Mouse (Mus musculus): Measurements from ENCODE around the gene Ccdc86. TPM values are rescaled to one million over a fixed set of nuclear protein-coding genes. Genes with fewer than 3 reads are reported as not detected.

The Ccdc86 gene
- total RNA-seq, 1 experiment, result 25.7 TPM

- Histone ChIP-seq H3K9ac (ENCODE audit: insufficient read depth, low read depth, low read length, poor library complexity, severe bottlenecking) (peak overlapping the region; percentile 98), H3K36me3 (ENCODE audit: control insufficient read depth, insufficient read depth, low read length, poor library complexity, severe bottlenecking) (peaks cover 24% of the 10 kb centered on the region), H3K4me3 (ENCODE audit: insufficient read depth in 1 of 2, low read depth in 1 of 2, low read length in 2 of 2, poor library complexity in 1 of 2, severe bottlenecking in 1 of 2) (peak overlapping the region; percentile 67 to 98), H3K27ac (ENCODE audit: insufficient read depth, low read depth, low read length, poor library complexity, severe bottlenecking) (peak overlapping the region; percentile 34; the same call in 1 of the 2 replicates), H3K4me1 (ENCODE audit: control insufficient read depth in 2 of 2, insufficient read depth in 2 of 2, low read length in 2 of 2, poor library complexity in 1 of 2) (peaks cover 2 to 7% of the 10 kb centered on the region in 2 experiments; a peak in 2 of 4 replicates), H3K9me3 (ENCODE audit: control insufficient read depth, insufficient read depth, low read depth, low read length) (no peaks in the 10 kb centered on the region)
- no peak for DNase-seq (ENCODE audit: low read depth, low spot score)
- TF ChIP-seq CHD2 (IDR thresholded peaks at IDR 0.05; ENCODE audit: low read depth, low read length) (no peak), ZNF384 (IDR thresholded peaks at IDR 0.05; ENCODE audit: low read depth, low read length) (no peak), HCFC1 (IDR thresholded peaks at IDR 0.05; ENCODE audit: borderline replicate concordance, insufficient read depth, low read length) (no peak), MAFK (IDR thresholded peaks at IDR 0.05; ENCODE audit: insufficient read depth, low read depth, low read length) (no peak), ZC3H11A (IDR thresholded peaks at IDR 0.05; ENCODE audit: borderline replicate concordance, low read depth, low read length) (no peak)
- in situ Hi-C loops (cut with MboI; ENCODE audit: low sequenced_read_pairs in 2 of 2, unreplicated experiment in 2 of 2), result no loop called here
Observed at GRCm38 (mm10) chr19:10895708-10896107, 53.4 kb downstream of the Ccdc86 start.

GRCm38 (mm10) chr19:10895016-10895528, 54.0 kb downstream of the Ccdc86 start, which contains the start of gene Prpf19:
Gene Prpf19, plus strand, starts transcription at chr19:10895231.
- Histone ChIP-seq H3K9me3 (ENCODE audit: control insufficient read depth, insufficient read depth, low read depth, low read length) (no peaks in the 10 kb centered on the region), H3K27ac (ENCODE audit: insufficient read depth, low read depth, low read length, poor library complexity, severe bottlenecking) (peak within 1 kb of the TSS; percentile 34), H3K9ac (ENCODE audit: insufficient read depth, low read depth, low read length, poor library complexity, severe bottlenecking) (peak within 1 kb of the TSS; percentile 98), H3K4me1 (ENCODE audit: control insufficient read depth in 2 of 2, insufficient read depth in 2 of 2, low read length in 2 of 2, poor library complexity in 1 of 2) (peaks cover 2 to 7% of the 10 kb centered on the region in 2 experiments; a peak in 2 of 4 replicates), H3K4me3 (ENCODE audit: insufficient read depth in 1 of 2, low read depth in 1 of 2, low read length in 2 of 2, poor library complexity in 1 of 2, severe bottlenecking in 1 of 2) (peak within 1 kb of the TSS; percentile 67 to 98), H3K36me3 (ENCODE audit: control insufficient read depth, insufficient read depth, low read length, poor library complexity, severe bottlenecking) (peaks cover 18% of the 10 kb centered on the region)
- peak; percentile 91 for DNase-seq (ENCODE audit: low read depth, low spot score)
- TF ChIP-seq HCFC1 (IDR thresholded peaks at IDR 0.05; ENCODE audit: borderline replicate concordance, insufficient read depth, low read length), result peak; percentile 99
- peak; percentile 100 for TF ChIP-seq ZNF384 (IDR thresholded peaks at IDR 0.05; ENCODE audit: low read depth, low read length)
- TF ChIP-seq CHD2 (IDR thresholded peaks at IDR 0.05; ENCODE audit: low read depth, low read length), result no peak
- no peak for TF ChIP-seq ZC3H11A (IDR thresholded peaks at IDR 0.05; ENCODE audit: borderline replicate concordance, low read depth, low read length)
- TF ChIP-seq MAFK (IDR thresholded peaks at IDR 0.05; ENCODE audit: insufficient read depth, low read depth, low read length), result peak; percentile 54; the same call in 1 of the 2 replicates
- in situ Hi-C loops (cut with MboI; ENCODE audit: low sequenced_read_pairs in 2 of 2, unreplicated experiment in 2 of 2), result no loop called here

GRCm38 (mm10) chr19:10892201-10892600, 56.9 kb downstream of the Ccdc86 start:
- in situ Hi-C loops (cut with MboI; ENCODE audit: low sequenced_read_pairs in 2 of 2, unreplicated experiment in 2 of 2), result no loop called here
- DNase-seq (ENCODE audit: low read depth, low spot score), result no peak
- Histone ChIP-seq H3K9me3 (ENCODE audit: control insufficient read depth, insufficient read depth, low read depth, low read length) (no peaks in the 10 kb centered on the region), H3K9ac (ENCODE audit: insufficient read depth, low read depth, low read length, poor library complexity, severe bottlenecking) (no peak overlapping the region), H3K4me1 (ENCODE audit: control insufficient read depth in 2 of 2, insufficient read depth in 2 of 2, low read length in 2 of 2, poor library complexity in 1 of 2) (peaks cover 2 to 4% of the 10 kb centered on the region in 2 experiments; a peak in 2 of 4 replicates), H3K4me3 (ENCODE audit: insufficient read depth in 1 of 2, low read depth in 1 of 2, low read length in 2 of 2, poor library complexity in 1 of 2, severe bottlenecking in 1 of 2) (no peak overlapping the region), H3K36me3 (ENCODE audit: control insufficient read depth, insufficient read depth, low read length, poor library complexity, severe bottlenecking) (no peaks in the 10 kb centered on the region; the same call in 1 of the 2 replicates), H3K27ac (ENCODE audit: insufficient read depth, low read depth, low read length, poor library complexity, severe bottlenecking) (no peak overlapping the region)
- TF ChIP-seq MAFK (IDR thresholded peaks at IDR 0.05; ENCODE audit: insufficient read depth, low read depth, low read length), result no peak
- TF ChIP-seq HCFC1 (IDR thresholded peaks at IDR 0.05; ENCODE audit: borderline replicate concordance, insufficient read depth, low read length), result no peak
- no peak for TF ChIP-seq ZNF384 (IDR thresholded peaks at IDR 0.05; ENCODE audit: low read depth, low read length)
- no peak for TF ChIP-seq ZC3H11A (IDR thresholded peaks at IDR 0.05; ENCODE audit: borderline replicate concordance, low read depth, low read length)
- TF ChIP-seq CHD2 (IDR thresholded peaks at IDR 0.05; ENCODE audit: low read depth, low read length), result no peak

Other genes with a start within 250 kb of the Ccdc86 start
- not detected in 2 replicates for gene Cd5, start 210.3 kb downstream of the Ccdc86 start, total RNA-seq (2012; rRNA removed)
- 3.4 and 4.9 TPM in 2 replicates for gene Cd6, start 119.2 kb downstream of the Ccdc86 start, total RNA-seq (2012; rRNA removed)
- 2.2 and 5.6 TPM in 2 replicates for gene Slc15a3, start 109.5 kb downstream of the Ccdc86 start, total RNA-seq (2012; rRNA removed)
- gene Tmem132a, start 79.3 kb downstream of the Ccdc86 start, total RNA-seq (2012; rRNA removed), result 41.4 and 84.8 TPM in 2 replicates
- gene Tmem109, start 67.3 kb downstream of the Ccdc86 start, total RNA-seq (2012; rRNA removed), result 25.3 and 35.3 TPM in 2 replicates
- 121 and 146 TPM in 2 replicates for gene Prpf19, start 54.0 kb downstream of the Ccdc86 start, total RNA-seq (2012; rRNA removed)
- 0.09 TPM in 1 of 2 replicates, not detected in the other for gene Zp1, start 28.6 kb downstream of the Ccdc86 start, total RNA-seq (2012; rRNA removed)
- gene Ptgdr2, start 12.1 kb downstream of the Ccdc86 start, total RNA-seq (2012; rRNA removed), result 0.67 and 1.1 TPM in 2 replicates
- gene Ms4a10, start 25.4 kb upstream of the Ccdc86 start, total RNA-seq (2012; rRNA removed), result 6.2 and 8.3 TPM in 2 replicates
- gene Ms4a15, start 44.0 kb upstream of the Ccdc86 start, total RNA-seq (2012; rRNA removed), result 0.32 TPM in 1 of 2 replicates, not detected in the other
- not detected in 2 replicates for gene Ms4a18, start 68.8 kb upstream of the Ccdc86 start, total RNA-seq (2012; rRNA removed)
- not detected in 2 replicates for gene Ms4a8a, start 131.8 kb upstream of the Ccdc86 start, total RNA-seq (2012; rRNA removed)
- gene 1700017D01Rik, start 181.6 kb upstream of the Ccdc86 start, total RNA-seq (2012; rRNA removed), result not detected in 2 replicates
- gene 1700025F22Rik, start 216.1 kb upstream of the Ccdc86 start, total RNA-seq (2012; rRNA removed), result not detected in 2 replicates
- not detected in 2 replicates for gene Ms4a13, start 247.5 kb upstream of the Ccdc86 start, total RNA-seq (2012; rRNA removed)

Data from ES-E14 (cell line).